Mouse (Mus musculus): ENCODE results near the gene Rnf38.

- no peak for TF ChIP-seq CTCF (IDR thresholded peaks at IDR 0.05; ENCODE audit: low read depth, low read length)
- TF ChIP-seq POLR2A (IDR thresholded peaks at IDR 0.05; ENCODE audit: insufficient read depth, low read length): no peak
Measured at GRCm38 (mm10) chr4:44271134-44271533, 37.5 kb upstream of the Rnf38 start.
